Mouse (Mus musculus): ENCODE results near the gene Ccnj.

Ccnj gene

GRCm38 (mm10) chr19:40841593-40841992 lies 10.5 kb downstream of the Ccnj start:
- DNase-seq (ENCODE audit: low spot score in 2 of 2) = no peak

DNA sequence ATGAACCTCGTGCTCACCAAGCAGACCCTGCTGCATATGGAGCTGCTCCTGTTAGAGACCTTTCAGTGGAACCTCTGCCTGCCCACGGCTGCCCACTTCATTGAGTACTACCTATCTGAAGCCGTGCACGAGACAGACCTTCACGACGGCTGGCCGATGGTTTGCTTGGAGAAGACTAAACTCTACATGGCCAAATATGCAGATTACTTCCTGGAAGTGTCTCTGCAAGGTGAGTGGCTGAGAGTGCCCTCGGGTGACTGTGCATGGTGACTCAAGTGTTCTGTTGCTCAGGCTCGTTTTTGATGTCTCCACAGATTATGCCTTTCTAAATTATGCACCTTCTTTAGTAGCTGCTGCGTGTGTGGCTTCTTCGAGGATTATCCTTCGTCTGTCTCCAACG lies 13.7 kb downstream of the Ccnj start:
- no peak for DNase-seq (ENCODE audit: low spot score in 2 of 2)

DNA sequence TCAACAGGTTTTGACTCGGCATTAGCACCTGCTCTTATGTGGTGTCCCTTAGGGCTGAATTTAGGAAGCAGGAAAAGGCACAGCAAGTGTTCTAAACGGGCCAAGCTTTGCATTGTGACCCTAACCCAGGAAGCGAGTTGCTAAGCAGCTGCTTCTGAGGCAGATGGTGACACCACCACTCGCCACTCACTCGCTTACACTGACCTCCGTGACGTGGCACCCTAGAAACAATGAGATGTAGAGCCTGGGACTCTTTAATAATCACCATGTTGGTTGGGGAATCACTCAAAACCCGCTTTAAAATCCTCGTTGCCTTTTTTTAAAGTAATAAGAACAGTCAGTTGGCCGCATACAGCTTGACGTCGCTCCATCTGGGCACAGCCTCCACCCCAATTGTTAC lies 18.3 kb downstream of the Ccnj start:
- DNase-seq (ENCODE audit: low spot score in 2 of 2) = no peak

- no peak for DNase-seq (ENCODE audit: low spot score in 2 of 2)
These were observed 28.5 kb downstream of the Ccnj start for GRCm38 (mm10) chr19:40859555-40859954.

DNA sequence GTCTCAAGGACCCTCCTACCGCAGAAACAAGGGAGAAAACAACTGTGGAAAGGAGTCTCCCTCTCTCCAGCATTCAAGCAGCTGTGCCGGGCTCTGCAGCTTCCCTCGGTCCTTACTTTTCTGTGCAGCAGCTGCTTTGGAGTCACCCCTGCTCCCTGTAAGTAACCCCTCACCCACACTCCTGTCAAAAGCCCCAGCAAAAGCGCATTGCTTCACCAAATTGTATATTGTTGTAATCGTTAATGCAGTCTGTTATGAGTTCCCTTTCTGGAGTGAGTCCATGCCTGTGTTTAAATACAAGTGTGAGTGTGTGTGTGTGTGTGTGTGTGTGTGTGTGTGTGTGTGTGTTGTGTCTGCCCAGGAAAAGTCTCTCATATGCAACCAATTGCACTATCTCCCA lies 37.2 kb downstream of the Ccnj start:
- no peak for DNase-seq (ENCODE audit: low spot score in 2 of 2)

DNA sequence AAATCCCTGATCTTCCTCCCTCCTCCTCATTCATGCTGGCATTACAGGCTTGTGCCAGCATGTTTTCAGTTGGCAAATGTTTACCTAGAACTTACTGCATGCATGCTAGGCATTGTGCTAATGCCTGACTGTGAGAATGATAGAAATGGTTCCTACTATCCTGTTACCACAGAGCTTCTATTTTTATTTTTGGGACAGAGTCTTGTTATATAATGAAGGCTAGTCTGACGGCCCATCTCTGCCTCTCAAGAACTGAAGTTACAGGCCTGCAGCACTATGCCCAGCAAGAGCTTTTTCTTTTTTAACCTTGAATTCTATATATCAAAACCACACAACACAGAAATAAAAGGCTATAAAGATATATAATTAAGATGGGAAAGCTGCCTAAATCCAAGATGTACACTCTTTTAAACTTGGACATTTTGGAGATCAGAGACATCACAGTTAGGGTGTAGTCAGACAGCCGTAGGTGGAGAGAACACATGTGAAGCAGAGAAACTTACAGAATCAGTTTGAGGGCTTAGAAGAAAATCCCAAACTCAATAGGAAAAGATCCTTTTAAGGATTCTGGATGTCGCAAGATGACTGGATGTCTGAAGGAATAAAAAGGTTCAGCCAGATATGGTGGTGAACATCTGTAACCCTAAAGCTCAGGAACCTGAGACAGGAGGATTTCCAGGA lies 38.5 kb downstream of the Ccnj start:
- DNase-seq (ENCODE audit: low spot score in 2 of 2) = no peak

- DNase-seq (ENCODE audit: low spot score in 2 of 2) = peak; percentile 89 to 90
These were observed 42.0 kb downstream of the Ccnj start for GRCm38 (mm10) chr19:40872955-40873665.

GRCm38 (mm10) chr19:40881700-40882099 lies 50.6 kb downstream of the Ccnj start:
- DNase-seq (ENCODE audit: low spot score in 2 of 2) = no peak

GRCm38 (mm10) chr19:40888887-40889286 lies 57.8 kb downstream of the Ccnj start:
- no peak for DNase-seq (ENCODE audit: low spot score in 2 of 2)

DNA sequence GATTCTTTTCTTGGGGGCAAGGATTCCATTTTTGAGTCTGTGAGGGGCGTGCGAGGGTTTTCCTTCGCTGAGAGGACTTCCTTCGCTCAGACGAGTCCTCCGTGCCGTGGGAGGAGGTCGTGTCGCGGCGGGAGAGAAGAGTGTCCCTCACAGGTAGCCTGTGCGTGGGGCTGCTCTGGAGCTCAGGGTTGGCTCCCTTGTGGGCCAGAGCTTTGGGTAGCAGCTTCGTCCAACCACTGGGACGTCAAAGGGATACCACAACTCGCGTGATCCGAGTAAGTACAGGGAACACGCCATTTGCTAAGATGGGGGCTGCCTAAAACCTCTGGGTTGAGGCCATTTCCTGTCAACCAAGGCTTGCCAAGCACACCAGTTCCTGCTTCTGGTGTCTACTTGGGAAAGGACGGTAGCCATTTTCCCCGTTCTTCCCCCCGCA lies 63.0 kb downstream of the Ccnj start:
- no peak for DNase-seq (ENCODE audit: low spot score in 2 of 2)

DNA sequence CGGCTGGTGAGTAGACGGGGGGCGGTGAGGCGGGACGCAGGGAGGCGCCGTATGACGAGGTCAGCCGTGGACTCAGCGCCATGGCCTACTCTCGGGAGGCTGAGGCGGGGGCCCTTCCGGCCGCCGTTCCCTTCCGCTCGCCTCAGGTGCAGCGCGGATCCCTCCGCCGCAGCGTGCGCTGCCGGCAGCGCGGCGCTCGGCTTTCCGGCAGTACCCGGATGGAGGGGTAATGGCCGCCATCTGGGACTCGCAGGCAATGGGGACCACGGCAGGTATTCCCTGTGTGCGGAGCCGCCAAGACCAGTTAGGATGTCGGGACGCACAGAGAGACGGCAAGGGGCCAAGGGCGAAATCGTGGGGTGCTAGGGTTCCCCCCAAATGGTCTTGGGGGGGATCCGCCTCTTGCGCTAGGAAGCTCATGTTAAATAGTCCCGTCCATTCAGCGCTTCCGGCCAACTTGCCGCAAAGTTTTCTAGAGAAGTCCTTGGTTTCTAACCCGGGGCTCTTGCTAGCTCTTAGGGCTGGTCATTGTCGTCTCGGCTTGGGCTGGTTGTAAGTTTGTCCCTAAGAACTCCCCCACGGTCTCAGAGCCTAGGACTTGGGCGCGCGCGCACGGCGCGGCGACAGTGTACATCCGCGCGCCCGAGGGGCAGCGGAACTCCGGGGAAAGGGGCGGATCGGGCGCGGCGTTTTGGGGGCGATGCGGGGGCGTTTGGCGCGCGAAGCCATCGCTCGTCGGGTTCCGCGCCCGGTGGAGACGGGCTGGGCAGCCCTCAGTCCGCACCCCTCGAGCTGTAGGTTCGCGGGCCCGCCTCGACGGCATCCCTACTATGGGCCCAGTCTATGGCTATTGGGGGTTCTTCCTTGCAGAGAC lies 63.7 kb downstream of the Ccnj start, which contains the start of gene Zfp518a:
Gene Zfp518a, plus strand, starts transcription at position 187 of the 874 bp plus-strand sequence.
- peak; percentile 70 to 86 for DNase-seq (ENCODE audit: low spot score in 2 of 2)

- DNase-seq (ENCODE audit: low spot score in 2 of 2) = no peak
These were observed 64.3 kb downstream of the Ccnj start for GRCm38 (mm10) chr19:40895393-40895703.

Data from frontal cortex, postnatal 10 days (tissue).